12 mouse cellular contexts compared by ENCODE assay signal in genomic region chr8:105858495-105858894, GRCm38 (mm10). TPM values are rescaled to one million over a fixed set of nuclear protein-coding genes. Genes with fewer than 3 reads are reported as not detected.
DNase-seq lines count a peak whose midpoint lies in the region; ATAC-seq and TF ChIP-seq lines count a peak whose summit lies in the region.
"Had no signal": no experiment of that assay in that cellular context is flagged by ENCODE, and none has a peak within 500 bp of the region (broad histone marks: within the 10 kb centered on the region; RNA-seq: fewer than 3 reads in every experiment).

No protein-coding gene starts in this region.

- TF ChIP-seq EP300 in liver, embryonic 14.5 days (IDR thresholded peaks at IDR 0.05; ENCODE audit: low read depth): no peak

- H3K4me3 ChIP-seq in hindbrain, embryonic 10.5 days: peak overlapping the region; percentile 6; the same call in 1 of the 2 replicates
- H3K4me3 ChIP-seq in hindbrain, embryonic 14.5 days (replicated peaks; ENCODE audit: low read length): no peak overlapping the region
- H3K4me3 ChIP-seq in bone marrow macrophage, adult 2 months (ENCODE audit: insufficient read depth, low read length): no peak overlapping the region
- no peak overlapping the region for H3K4me3 ChIP-seq in liver, embryonic 14.5 days (ENCODE audit: insufficient read depth in 1 of 2, low read depth in 2 of 2, low read length in 2 of 2)
- H3K4me3 ChIP-seq in midbrain, embryonic 10.5 days: no peak overlapping the region; the same call in 1 of the 2 replicates
- no peak overlapping the region for H3K4me3 ChIP-seq in forebrain, embryonic 14.5 days (ENCODE audit: low read depth, low read length)

- no peak for ATAC-seq in hindbrain, embryonic 14.5 days (ENCODE audit: low FRiP score)
- no peak for ATAC-seq in liver, embryonic 14.5 days (ENCODE audit: insufficient read depth)
- no peak for ATAC-seq in forebrain, embryonic 14.5 days

- peaks cover 79% of the 10 kb centered on the region for H3K4me1 ChIP-seq in hindbrain, embryonic 10.5 days (replicated peaks)
- H3K4me1 ChIP-seq in hindbrain, embryonic 14.5 days (replicated peaks; ENCODE audit: control insufficient read depth, insufficient read depth, low read length): peaks cover 43% of the 10 kb centered on the region
- peaks cover 33% of the 10 kb centered on the region for H3K4me1 ChIP-seq in bone marrow macrophage, adult 2 months (ENCODE audit: control insufficient read depth, insufficient read depth, low read length)
- H3K4me1 ChIP-seq in liver, embryonic 14.5 days (replicated peaks; ENCODE audit: control insufficient read depth in 2 of 2, insufficient read depth in 2 of 2, low read length in 1 of 2): peaks cover 34 to 46% of the 10 kb centered on the region in 2 experiments
- H3K4me1 ChIP-seq in midbrain, embryonic 10.5 days: peaks cover 74% of the 10 kb centered on the region
- H3K4me1 ChIP-seq in forebrain, embryonic 14.5 days (ENCODE audit: control insufficient read depth, insufficient read depth, low read length): peaks cover 29% of the 10 kb centered on the region

- no peak for TF ChIP-seq POLR2A in bone marrow macrophage, adult 2 months (IDR thresholded peaks at IDR 0.05; ENCODE audit: borderline replicate concordance, low read depth, low read length)

- no peaks in the 10 kb centered on the region for H3K27me3 ChIP-seq in hindbrain, embryonic 10.5 days (ENCODE audit: insufficient read depth, poor library complexity, severe bottlenecking)
- no peaks in the 10 kb centered on the region for H3K27me3 ChIP-seq in hindbrain, embryonic 14.5 days (ENCODE audit: control insufficient read depth, insufficient read depth, low read length)
- H3K27me3 ChIP-seq in liver, embryonic 14.5 days (ENCODE audit: control insufficient read depth, insufficient read depth, low read length): no peaks in the 10 kb centered on the region
- H3K27me3 ChIP-seq in midbrain, embryonic 10.5 days (ENCODE audit: low read depth, poor library complexity, severe bottlenecking): no peaks in the 10 kb centered on the region
- no peaks in the 10 kb centered on the region for H3K27me3 ChIP-seq in forebrain, embryonic 14.5 days (replicated peaks; ENCODE audit: control insufficient read depth, insufficient read depth, low read length)

- DNase-seq in hindbrain, embryonic 10.5 days (ENCODE audit: low spot score): no peak
- DNase-seq in hindbrain, embryonic 14.5 days (ENCODE audit: low spot score): no peak
- DNase-seq in 416B (ENCODE audit: low read depth): peak; percentile 76
- DNase-seq in liver, embryonic 14.5 days (ENCODE audit: low read depth in 3 of 3, low spot score in 3 of 3): no peak
- no peak for DNase-seq in midbrain, embryonic 10.5 days (ENCODE audit: low spot score)
- no peak for DNase-seq in c-Kit-positive CD71-positive TER-119-positive erythroid progenitor cells, embryonic 14.5 days (ENCODE audit: low spot score)
- no peak for DNase-seq in forebrain, embryonic 14.5 days (ENCODE audit: low spot score)
- DNase-seq: cerebellum, adult 18-20 months; kidney, postnatal 10 days; thymus, adult 2 months had no signal

- 88% methylated on average over 5 of the region's 5 CpGs for WGBS in hindbrain, embryonic 10.5 days
- WGBS in hindbrain, embryonic 14.5 days: 92% methylated on average over 5 of the region's 5 CpGs
- WGBS in liver, embryonic 14.5 days (ENCODE audit: insufficient replicate concordance): 61% methylated on average over 5 of the region's 5 CpGs
- 88% methylated on average over 5 of the region's 5 CpGs for WGBS in midbrain, embryonic 10.5 days
- 82% methylated on average over 5 of the region's 5 CpGs for WGBS in forebrain, embryonic 14.5 days

- no peak for TF ChIP-seq CTCF in bone marrow macrophage, adult 2 months (IDR thresholded peaks at IDR 0.05; ENCODE audit: low read depth, low read length)
- TF ChIP-seq CTCF in liver, embryonic 14.5 days (IDR thresholded peaks at IDR 0.05; ENCODE audit: low read depth): no peak

- no peak overlapping the region for H3K9ac ChIP-seq in hindbrain, embryonic 14.5 days
- H3K9ac ChIP-seq in liver, embryonic 14.5 days (replicated peaks): no peak overlapping the region
- H3K9ac ChIP-seq in forebrain, embryonic 14.5 days (ENCODE audit: low read length): no peak overlapping the region

- no peak overlapping the region for H3K27ac ChIP-seq in hindbrain, embryonic 10.5 days
- no peak overlapping the region for H3K27ac ChIP-seq in hindbrain, embryonic 14.5 days
- peak overlapping the region; percentile 61 for H3K27ac ChIP-seq in bone marrow macrophage, adult 2 months (ENCODE audit: insufficient read depth, low read depth, low read length)
- H3K27ac ChIP-seq in liver, embryonic 14.5 days: peak overlapping the region; percentile 76
- H3K27ac ChIP-seq in midbrain, embryonic 10.5 days (replicated peaks): no peak overlapping the region
- no peak overlapping the region for H3K27ac ChIP-seq in forebrain, embryonic 14.5 days (ENCODE audit: low read depth, low read length)

- H3K36me3 ChIP-seq in hindbrain, embryonic 10.5 days: peaks cover 24% of the 10 kb centered on the region
- H3K36me3 ChIP-seq in hindbrain, embryonic 14.5 days (replicated peaks; ENCODE audit: control insufficient read depth, insufficient read depth): 0 out of 2 replicates have a peak, but pooled peaks cover 12% of the 10 kb centered on the region
- H3K36me3 ChIP-seq in liver, embryonic 14.5 days (replicated peaks; ENCODE audit: control insufficient read depth, insufficient read depth, low read depth): no peaks in the 10 kb centered on the region; the same call in 1 of the 2 replicates
- H3K36me3 ChIP-seq in midbrain, embryonic 10.5 days: peaks cover 36% of the 10 kb centered on the region
- peaks cover 11% of the 10 kb centered on the region; the same call in 1 of the 2 replicates for H3K36me3 ChIP-seq in forebrain, embryonic 14.5 days (ENCODE audit: control insufficient read depth, insufficient read depth, low read length)

- H3K9me3 ChIP-seq in hindbrain, embryonic 10.5 days: no peaks in the 10 kb centered on the region
- H3K9me3 ChIP-seq in hindbrain, embryonic 14.5 days (ENCODE audit: control insufficient read depth, low read length): no peaks in the 10 kb centered on the region
- no peaks in the 10 kb centered on the region for H3K9me3 ChIP-seq in liver, embryonic 14.5 days (ENCODE audit: control insufficient read depth, low read length)
- no peaks in the 10 kb centered on the region for H3K9me3 ChIP-seq in midbrain, embryonic 10.5 days (replicated peaks)
- H3K9me3 ChIP-seq in forebrain, embryonic 14.5 days (replicated peaks; ENCODE audit: control insufficient read depth, low read length): no peaks in the 10 kb centered on the region

- H3K4me2 ChIP-seq in hindbrain, embryonic 14.5 days (replicated peaks): no peak overlapping the region
- H3K4me2 ChIP-seq in liver, embryonic 14.5 days (ENCODE audit: low read depth): peak overlapping the region; percentile 99
- H3K4me2 ChIP-seq in forebrain, embryonic 14.5 days (ENCODE audit: low read length): no peak overlapping the region

RNA-seq across cellular contexts. Expression of gene Nutf2, which starts 1.9 kb away (rescaled TPM):
- 364 and 407 TPM in 2 replicates for polyA plus RNA-seq in hindbrain, embryonic 10.5 days (2016; fragmentation: Nextera tagmentation; extraction: Ambion mirVana)
- polyA plus RNA-seq in hindbrain, embryonic 14.5 days (2014; fragmentation: Nextera tagmentation; extraction: Ambion mirVana): 181 TPM in 2 replicates
- 2.2 TPM in 1 of 2 replicates, not detected in the other for polyA plus RNA-seq in bone marrow macrophage, adult 2 months (2012; ENCODE audit: insufficient read depth, insufficient read length, missing spikeins)
- polyA plus RNA-seq in liver, embryonic 14.5 days (2012; rRNA removed): 40.5 and 83.2 TPM in 2 replicates
- 139 TPM in 2 replicates for polyA plus RNA-seq in liver, embryonic 14.5 days (2014; fragmentation: Nextera tagmentation; extraction: Ambion mirVana)
- polyA plus RNA-seq in midbrain, embryonic 10.5 days (2016; fragmentation: Nextera tagmentation; extraction: Ambion mirVana): 375 and 418 TPM in 2 replicates
- polyA plus RNA-seq in forebrain, embryonic 14.5 days (2014; fragmentation: Nextera tagmentation; extraction: Ambion mirVana): 224 and 283 TPM in 2 replicates

RNA-seq across cellular contexts. Expression of gene Thap11, which starts 3.6 kb away (rescaled TPM):
- polyA plus RNA-seq in hindbrain, embryonic 10.5 days (2016; fragmentation: Nextera tagmentation; extraction: Ambion mirVana): 78.3 and 83.5 TPM in 2 replicates
- polyA plus RNA-seq in hindbrain, embryonic 14.5 days (2014; fragmentation: Nextera tagmentation; extraction: Ambion mirVana): 46.2 and 51.2 TPM in 2 replicates
- 27.4 and 28.5 TPM in 2 replicates for polyA plus RNA-seq in bone marrow macrophage, adult 2 months (2012; ENCODE audit: insufficient read depth, insufficient read length, missing spikeins)
- polyA plus RNA-seq in liver, embryonic 14.5 days (2012; rRNA removed): 26.2 TPM in 2 replicates
- polyA plus RNA-seq in liver, embryonic 14.5 days (2014; fragmentation: Nextera tagmentation; extraction: Ambion mirVana): 25.5 and 29.5 TPM in 2 replicates
- polyA plus RNA-seq in midbrain, embryonic 10.5 days (2016; fragmentation: Nextera tagmentation; extraction: Ambion mirVana): 82.2 and 88.1 TPM in 2 replicates
- 51.7 and 60.8 TPM in 2 replicates for polyA plus RNA-seq in forebrain, embryonic 14.5 days (2014; fragmentation: Nextera tagmentation; extraction: Ambion mirVana)

RNA-seq across cellular contexts. Expression of gene Cenpt, which starts 5.4 kb away (rescaled TPM):
- polyA plus RNA-seq in hindbrain, embryonic 10.5 days (2016; fragmentation: Nextera tagmentation; extraction: Ambion mirVana): 55.2 and 58.1 TPM in 2 replicates
- polyA plus RNA-seq in hindbrain, embryonic 14.5 days (2014; fragmentation: Nextera tagmentation; extraction: Ambion mirVana): 46.3 and 51.7 TPM in 2 replicates
- polyA plus RNA-seq in bone marrow macrophage, adult 2 months (2012; ENCODE audit: insufficient read depth, insufficient read length, missing spikeins): 16.9 and 17.1 TPM in 2 replicates
- 24.6 and 25.4 TPM in 2 replicates for polyA plus RNA-seq in liver, embryonic 14.5 days (2012; rRNA removed)
- 15.0 and 18.2 TPM in 2 replicates for polyA plus RNA-seq in liver, embryonic 14.5 days (2014; fragmentation: Nextera tagmentation; extraction: Ambion mirVana)
- polyA plus RNA-seq in midbrain, embryonic 10.5 days (2016; fragmentation: Nextera tagmentation; extraction: Ambion mirVana): 55.7 and 62.6 TPM in 2 replicates
- polyA plus RNA-seq in forebrain, embryonic 14.5 days (2014; fragmentation: Nextera tagmentation; extraction: Ambion mirVana): 50.7 and 51.8 TPM in 2 replicates

RNA-seq across cellular contexts. Expression of gene Edc4, which starts 22.2 kb away (rescaled TPM):
- 72.4 and 75.8 TPM in 2 replicates for polyA plus RNA-seq in hindbrain, embryonic 10.5 days (2016; fragmentation: Nextera tagmentation; extraction: Ambion mirVana)
- 40.1 and 46.6 TPM in 2 replicates for polyA plus RNA-seq in hindbrain, embryonic 14.5 days (2014; fragmentation: Nextera tagmentation; extraction: Ambion mirVana)
- 23.6 and 29.8 TPM in 2 replicates for polyA plus RNA-seq in bone marrow macrophage, adult 2 months (2012; ENCODE audit: insufficient read depth, insufficient read length, missing spikeins)
- polyA plus RNA-seq in liver, embryonic 14.5 days (2012; rRNA removed): 17.5 and 21.6 TPM in 2 replicates
- 9.9 and 10.7 TPM in 2 replicates for polyA plus RNA-seq in liver, embryonic 14.5 days (2014; fragmentation: Nextera tagmentation; extraction: Ambion mirVana)
- polyA plus RNA-seq in midbrain, embryonic 10.5 days (2016; fragmentation: Nextera tagmentation; extraction: Ambion mirVana): 74.0 and 81.5 TPM in 2 replicates
- 27.9 and 39.4 TPM in 2 replicates for polyA plus RNA-seq in forebrain, embryonic 14.5 days (2014; fragmentation: Nextera tagmentation; extraction: Ambion mirVana)

RNA-seq across cellular contexts. Expression of gene Tsnaxip1, which starts 31.0 kb away (rescaled TPM):
- polyA plus RNA-seq in hindbrain, embryonic 10.5 days (2016; fragmentation: Nextera tagmentation; extraction: Ambion mirVana): 0.51 and 1.8 TPM in 2 replicates
- polyA plus RNA-seq in hindbrain, embryonic 14.5 days (2014; fragmentation: Nextera tagmentation; extraction: Ambion mirVana): 0.64 and 1.4 TPM in 2 replicates
- not detected in 2 replicates for polyA plus RNA-seq in bone marrow macrophage, adult 2 months (2012; ENCODE audit: insufficient read depth, insufficient read length, missing spikeins)
- polyA plus RNA-seq in liver, embryonic 14.5 days (2012; rRNA removed): 0.04 and 0.06 TPM in 2 replicates
- polyA plus RNA-seq in liver, embryonic 14.5 days (2014; fragmentation: Nextera tagmentation; extraction: Ambion mirVana): 0.06 TPM in 1 of 2 replicates, not detected in the other
- polyA plus RNA-seq in midbrain, embryonic 10.5 days (2016; fragmentation: Nextera tagmentation; extraction: Ambion mirVana): 0.22 and 0.23 TPM in 2 replicates
- polyA plus RNA-seq in forebrain, embryonic 14.5 days (2014; fragmentation: Nextera tagmentation; extraction: Ambion mirVana): 0.83 TPM in 2 replicates
- polyA plus RNA-seq: heart, postnatal 0 days had no signal

Comparison
In these comparisons a context has a peak if more than half of its experiments do, and no peak if none do; other contexts are left out.
1. H3K27ac ChIP-seq: peak in bone marrow macrophage, adult 2 months (single experiment) and liver, embryonic 14.5 days (single experiment); none in hindbrain, embryonic 10.5 days (single experiment), hindbrain, embryonic 14.5 days (single experiment), midbrain, embryonic 10.5 days (single experiment) and forebrain, embryonic 14.5 days (single experiment).
2. RNA of gene Nutf2, which starts 1.9 kb away (polyA plus RNA-seq): 375 to 418 TPM in midbrain, embryonic 10.5 days, 364 to 407 TPM in hindbrain, embryonic 10.5 days, 224 to 283 TPM in forebrain, embryonic 14.5 days, 181 TPM in hindbrain, embryonic 14.5 days and 40.5 to 139 TPM in liver, embryonic 14.5 days; 2.2 TPM in bone marrow macrophage, adult 2 months; every median in the first group is over 10 times any median in the second.